Mouse (Mus musculus) small intestine, adult 2 months (tissue): ENCODE measurements around the gene Klk11.

Experiments used
- CTCF ChIP-seq: fragments of 200-500 bp; IDR thresholded peaks from 2 replicates; pipeline ENCODE4 v1.5.1; 2012; ENCODE audit warnings: low read depth, mild to moderate bottlenecking, control low read depth, inconsistent platforms, low read length, moderate library complexity, mixed read lengths; ENCODE audit not compliant: insufficient replicate concordance, insufficient read length; ENCODE audit errors: extremely low read depth
- POLR2A ChIP-seq: fragments of 200-500 bp; IDR thresholded peaks from 2 replicates; pipeline ENCODE4 v1.6.1; 2012; ENCODE audit warnings: low read depth, mild to moderate bottlenecking, control low read depth, inconsistent platforms, low read length, moderate library complexity

- no peak for TF ChIP-seq POLR2A
- TF ChIP-seq CTCF: no peak
Measured at GRCm38 (mm10) chr7:43771916-43772315, 2.5 kb upstream of the Klk11 start.
